Mouse (Mus musculus) stomach, embryonic 16.5 days (tissue): ENCODE results near the gene Scyl1. TPM values are rescaled to one million over a fixed set of nuclear protein-coding genes. Genes with fewer than 3 reads are reported as not detected.

Source experiments
- ATAC-seq: fragments of 200-750 bp; cut with Nextera tagmentation; 2 replicates; pipeline ENCODE4 v1.8.0; 2017; ENCODE audit warnings: moderate number of reproducible peaks, moderate TSS enrichment; ENCODE audit not compliant: insufficient read depth, low FRiP score
- H3K27ac ChIP-seq: fragments of 300-500 bp; sonication (generic); 2 replicates; pipeline ENCODE4 v1.5.1; 2014; ENCODE audit warnings: low read length
- H3K27me3 ChIP-seq: fragments of 300-500 bp; sonication (generic); 2 replicates; pipeline ENCODE4 v1.6.1; 2014; ENCODE audit warnings: low read length, control low read depth, mixed read lengths; ENCODE audit not compliant: control insufficient read depth, insufficient read depth
- H3K36me3 ChIP-seq: fragments of 300-500 bp; sonication (generic); 2 replicates; pipeline ENCODE4 v1.6.1; 2014; ENCODE audit warnings: low read length; ENCODE audit not compliant: control insufficient read depth, insufficient read depth
- H3K4me1 ChIP-seq: fragments of 300-500 bp; sonication (generic); 2 replicates; pipeline ENCODE4 v1.6.1; 2014; ENCODE audit warnings: low read length, control low read depth, mixed read lengths; ENCODE audit not compliant: control insufficient read depth, insufficient read depth
- H3K4me2 ChIP-seq: fragments of 300-500 bp; sonication (generic); 2 replicates; pipeline ENCODE4 v1.6.1; 2014; ENCODE audit warnings: low read depth, low read length, mixed read lengths
- H3K4me3 ChIP-seq: fragments of 300-500 bp; sonication (generic); replicated peaks from 2 replicates; pipeline ENCODE4 v1.5.1; 2014; ENCODE audit warnings: mild to moderate bottlenecking, low read length
- H3K9ac ChIP-seq: fragments of 300-500 bp; sonication (generic); 2 replicates; pipeline ENCODE4 v1.6.1; 2014; ENCODE audit warnings: low read length
- H3K9me3 ChIP-seq: fragments of 300-500 bp; sonication (generic); replicated peaks from 2 replicates; pipeline ENCODE4 v1.6.1; 2016; ENCODE audit warnings: low read length, control low read depth; ENCODE audit not compliant: control insufficient read depth
- WGBS: fragments of 180-500 bp; shearing (Covaris S2); extraction: QIAGEN DNeasy Blood & Tissue Kit; methylation state at CpG from one replicate; pipeline ENCODE4 v1.1.7; 2014; 5-methylcytosine and 5-hydroxymethylcytosine counted together
- polyA plus RNA-seq: library from polyadenylated mRNA; unstranded; fragments of >200 nt; fragmentation: Nextera tagmentation; extraction: Ambion mirVana; gene quantifications from 2 replicates; pipeline ENCODE4 v1.2.1, GENCODE M21; 2015

Gene Scyl1
- polyA plus RNA-seq, 1 experiment from 2014 or later = 66.3 TPM

- ATAC-seq = no peak
- Histone ChIP-seq H3K27ac (no peak overlapping the region), H3K36me3 (no peaks in the 10 kb centered on the region), H3K4me1 (peaks cover 6% of the 10 kb centered on the region; the same call in 1 of the 2 replicates), H3K9me3 (no peaks in the 10 kb centered on the region), H3K9ac (no peak overlapping the region), H3K4me2 (no peak overlapping the region), H3K27me3 (no peaks in the 10 kb centered on the region), H3K4me3 (no peak overlapping the region)
- 53% methylated on average over 10 of the region's 10 CpGs for WGBS
These were observed 13.8 kb upstream of the Scyl1 start for GRCm38 (mm10) chr19:5784958-5785577.

- Histone ChIP-seq H3K27ac (no peak overlapping the region), H3K4me2 (no peak overlapping the region), H3K27me3 (no peaks in the 10 kb centered on the region), H3K9me3 (no peaks in the 10 kb centered on the region), H3K4me3 (no peak overlapping the region), H3K36me3 (no peaks in the 10 kb centered on the region), H3K4me1 (peaks cover 4% of the 10 kb centered on the region; the same call in 1 of the 2 replicates), H3K9ac (no peak overlapping the region)
- ATAC-seq = no peak
- WGBS = 65% methylated on average over 1 of the region's 1 CpGs
These were observed 10.9 kb upstream of the Scyl1 start for GRCm38 (mm10) chr19:5782121-5782520.

- Histone ChIP-seq H3K36me3 (no peaks in the 10 kb centered on the region), H3K27ac (no peak overlapping the region), H3K4me3 (no peak overlapping the region), H3K27me3 (no peaks in the 10 kb centered on the region), H3K4me2 (no peak overlapping the region), H3K4me1 (no peaks in the 10 kb centered on the region), H3K9me3 (no peaks in the 10 kb centered on the region), H3K9ac (no peak overlapping the region)
- WGBS = 79% methylated on average over 6 of the region's 6 CpGs
- ATAC-seq = no peak
These were observed 10.3 kb upstream of the Scyl1 start for GRCm38 (mm10) chr19:5781532-5781931.

- H3K36me3 ChIP-seq = no peaks in the 10 kb centered on the region
- 65% methylated on average over 7 of the region's 7 CpGs for WGBS
These were observed 9.0 kb upstream of the Scyl1 start for GRCm38 (mm10) chr19:5780203-5780602.

GRCm38 (mm10) chr19:5778312-5778711 lies 7.1 kb upstream of the Scyl1 start:
- Histone ChIP-seq H3K9ac (no peak overlapping the region), H3K27me3 (no peaks in the 10 kb centered on the region), H3K36me3 (no peaks in the 10 kb centered on the region), H3K4me2 (no peak overlapping the region), H3K4me3 (no peak overlapping the region), H3K27ac (no peak overlapping the region), H3K9me3 (no peaks in the 10 kb centered on the region), H3K4me1 (no peaks in the 10 kb centered on the region)
- 54% methylated on average over 8 of the region's 8 CpGs for WGBS
- no peak for ATAC-seq

More at GRCm38 (mm10) chr19:5780203-5780602, 9.0 kb upstream of the Scyl1 start:
- H3K4me3 ChIP-seq = no peak overlapping the region
- H3K4me1 ChIP-seq = no peaks in the 10 kb centered on the region
- H3K27me3 ChIP-seq = no peaks in the 10 kb centered on the region
- H3K9ac ChIP-seq = no peak overlapping the region
- H3K4me2 ChIP-seq = no peak overlapping the region
- H3K9me3 ChIP-seq = no peaks in the 10 kb centered on the region
- no peak overlapping the region for H3K27ac ChIP-seq
- ATAC-seq = no peak

- Histone ChIP-seq H3K4me2 (no peak overlapping the region), H3K4me1 (no peaks in the 10 kb centered on the region), H3K4me3 (no peak overlapping the region), H3K27ac (no peak overlapping the region), H3K9me3 (no peaks in the 10 kb centered on the region), H3K9ac (no peak overlapping the region), H3K27me3 (no peaks in the 10 kb centered on the region), H3K36me3 (no peaks in the 10 kb centered on the region)
- no peak for ATAC-seq
- WGBS = 79% methylated on average over 9 of the region's 9 CpGs
These were observed 6.3 kb upstream of the Scyl1 start for GRCm38 (mm10) chr19:5777387-5778032.

- no peaks in the 10 kb centered on the region for H3K9me3 ChIP-seq
- H3K9ac ChIP-seq = peak overlapping the region; percentile 98
- 0 out of 2 replicates have a peak, but pooled peaks cover 11% of the 10 kb centered on the region for H3K36me3 ChIP-seq
- H3K4me3 ChIP-seq = peak overlapping the region; percentile 78
- H3K4me2 ChIP-seq = peak overlapping the region; percentile 92
- no peak for ATAC-seq
- 35% methylated on average over 9 of the region's 9 CpGs for WGBS
- no peak overlapping the region for H3K27ac ChIP-seq
- peaks cover 11% of the 10 kb centered on the region for H3K4me1 ChIP-seq
- no peaks in the 10 kb centered on the region for H3K27me3 ChIP-seq
These were observed 908 bp downstream of the Scyl1 start for GRCm38 (mm10) chr19:5770311-5770710.

- WGBS = 90% methylated on average over 4 of the region's 4 CpGs
- H3K4me2 ChIP-seq = no peak overlapping the region
- no peaks in the 10 kb centered on the region for H3K9me3 ChIP-seq
- no peaks in the 10 kb centered on the region for H3K27me3 ChIP-seq
- H3K9ac ChIP-seq = no peak overlapping the region
- H3K27ac ChIP-seq = no peak overlapping the region
- H3K4me3 ChIP-seq = no peak overlapping the region
- H3K4me1 ChIP-seq = peaks cover 11% of the 10 kb centered on the region
- H3K36me3 ChIP-seq = peaks cover 23% of the 10 kb centered on the region
- ATAC-seq = no peak
These were observed 3.9 kb downstream of the Scyl1 start for GRCm38 (mm10) chr19:5767271-5767670.

- Histone ChIP-seq H3K27ac (no peak overlapping the region), H3K36me3 (peaks cover 50% of the 10 kb centered on the region), H3K9me3 (no peaks in the 10 kb centered on the region), H3K4me1 (no peaks in the 10 kb centered on the region), H3K27me3 (no peaks in the 10 kb centered on the region), H3K9ac (no peak overlapping the region), H3K4me2 (no peak overlapping the region), H3K4me3 (no peak overlapping the region)
- no peak for ATAC-seq
- WGBS = 93% methylated on average over 6 of the region's 6 CpGs
These were observed 8.1 kb downstream of the Scyl1 start for GRCm38 (mm10) chr19:5763163-5763562.
